Mouse (Mus musculus): ENCODE data around the gene Gm13090.
A peak's percentile ranks its signal among the peaks of the same experiment; 100 is the strongest.

DNA sequence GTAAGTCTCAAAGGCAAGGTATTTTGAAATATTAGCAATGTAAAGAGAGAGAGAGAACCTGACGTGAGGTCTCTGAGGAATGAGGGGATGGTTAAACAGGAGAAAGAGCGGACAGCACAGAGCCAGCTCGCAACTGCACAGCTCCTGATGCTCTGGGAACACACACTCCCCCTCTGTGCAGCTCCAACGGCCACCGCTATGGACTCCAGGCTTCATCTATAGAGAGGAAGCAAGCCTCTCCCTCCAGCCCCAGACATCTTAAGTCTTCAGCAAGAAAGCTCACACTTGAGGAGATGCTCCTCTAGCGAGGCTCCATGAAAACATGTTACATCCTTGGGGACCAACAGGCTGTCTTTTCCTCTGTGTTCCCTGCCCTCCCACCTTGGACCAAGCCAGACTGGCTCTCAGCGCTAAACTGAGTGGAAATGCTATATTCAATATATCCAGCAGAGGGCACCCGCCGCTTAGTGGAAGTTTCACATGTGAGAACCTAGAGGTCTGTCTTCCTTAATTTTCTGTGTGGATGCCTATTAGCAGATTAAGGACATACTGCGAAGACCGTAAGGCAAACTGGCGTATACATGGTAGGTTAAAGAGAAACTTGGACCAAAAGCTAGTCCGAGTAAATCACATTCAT is 16.1 kb upstream of the Gm13090 start:
- peak; percentile 57; the same call in 1 of the 2 replicates for TF ChIP-seq CTCF (IDR thresholded peaks at IDR 0.05; ENCODE audit: extremely low read depth, insufficient read length, insufficient replicate concordance, low read depth, low read length)
- no peak for TF ChIP-seq POLR2A (IDR thresholded peaks at IDR 0.05; ENCODE audit: low read depth, low read length)
